Mouse (Mus musculus) liver, adult 2 months (tissue): Measurements from ENCODE around the gene Gatd1.

Source experiments
- CTCF ChIP-seq: fragments of 200-500 bp; IDR thresholded peaks from 2 replicates; pipeline ENCODE4 v1.5.1; 2011; ENCODE audit warnings: low read depth, low read length, control low read depth
- POLR2A ChIP-seq: fragments of 200-500 bp; IDR thresholded peaks from 2 replicates; pipeline ENCODE4 v1.6.1; 2011; ENCODE audit warnings: low read length, control low read depth; ENCODE audit not compliant: insufficient read depth; ENCODE audit errors: extremely low read depth

DNA sequence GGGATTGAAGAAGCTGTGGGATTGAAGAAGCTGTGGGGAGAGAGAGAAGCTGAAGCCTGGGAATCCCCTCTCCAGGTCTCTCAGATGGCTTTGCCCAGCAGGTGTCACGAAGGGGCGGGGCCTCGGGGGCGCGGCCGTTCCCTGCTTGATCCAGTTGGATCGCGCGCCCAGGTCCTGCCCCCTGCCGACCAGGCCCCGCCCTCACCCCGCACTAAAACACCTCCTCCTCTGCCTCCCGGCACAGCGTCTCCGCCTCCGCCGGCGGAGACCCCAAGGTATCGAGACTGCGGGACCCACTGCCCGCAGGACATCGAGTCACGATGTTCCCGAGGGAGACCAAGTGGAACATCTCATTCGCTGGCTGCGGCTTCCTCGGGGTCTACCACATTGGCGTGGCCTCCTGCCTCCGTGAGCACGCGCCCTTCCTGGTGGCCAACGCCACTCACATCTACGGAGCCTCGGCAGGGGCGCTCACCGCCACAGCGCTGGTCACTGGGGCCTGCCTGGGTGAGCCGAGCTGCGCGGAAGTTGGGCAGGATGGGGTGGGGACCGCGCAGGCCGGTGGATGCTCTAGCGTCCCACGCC lies 41.1 kb upstream of the Gatd1 start, which contains the start of gene Pnpla2:
- TF ChIP-seq CTCF (no peak), POLR2A (peak; percentile 99)
